14 mouse cellular contexts compared by ENCODE assay signal in the genomic region with DNA sequence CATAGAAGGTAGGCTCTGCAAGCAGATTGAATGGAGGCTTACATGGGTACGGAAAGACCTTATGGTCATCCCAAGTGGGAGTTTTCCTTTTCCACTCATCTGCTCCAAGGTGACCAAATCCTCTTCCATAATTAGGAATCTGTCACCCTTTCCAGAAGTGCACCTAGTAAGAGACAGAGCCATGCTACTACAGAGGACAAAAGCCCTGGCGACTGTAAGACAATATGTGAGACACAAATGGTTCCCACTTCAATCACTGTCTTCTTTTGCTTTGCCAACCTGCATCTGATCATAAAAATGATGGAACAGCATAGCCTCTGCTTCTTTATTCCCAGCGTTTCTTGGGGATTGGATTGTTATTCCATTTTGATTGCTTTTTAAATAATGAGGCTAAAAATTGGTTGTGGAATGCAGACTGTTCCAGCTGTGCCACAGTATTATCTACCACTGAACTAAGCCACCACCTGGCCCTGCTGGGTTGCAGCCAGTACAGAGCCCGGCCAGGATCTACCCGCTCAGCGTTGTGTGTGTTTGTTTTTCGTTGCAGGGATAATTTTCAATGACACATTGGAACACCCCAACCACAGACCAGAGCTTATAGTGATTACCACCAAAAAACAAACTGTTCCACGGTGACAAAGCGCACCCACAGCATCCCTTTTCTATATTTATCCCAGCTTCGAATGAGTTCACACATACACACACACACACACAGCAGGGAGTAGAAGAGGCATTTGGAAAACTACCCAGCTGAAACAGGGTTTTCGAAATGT.
DNase-seq lines count a peak whose midpoint lies in the region; ATAC-seq and TF ChIP-seq lines count a peak whose summit lies in the region.
"Had no signal": no experiment of that assay in that cellular context is flagged by ENCODE, and none has a peak within 500 bp of the region (broad histone marks: within the 10 kb centered on the region; RNA-seq: fewer than 3 reads in every experiment).

No protein-coding gene starts in this region.

- no peaks in the 10 kb centered on the region for H3K4me1 ChIP-seq in forebrain, postnatal 0 days (ENCODE audit: insufficient read depth)
- no peaks in the 10 kb centered on the region for H3K4me1 ChIP-seq in forebrain, embryonic 12.5 days
- H3K4me1 ChIP-seq: embryonic facial prominence, embryonic 13.5 days; heart, embryonic 12.5 days had no signal

- H3K36me3 ChIP-seq in forebrain, postnatal 0 days (ENCODE audit: insufficient read depth): no peaks in the 10 kb centered on the region
- no peaks in the 10 kb centered on the region for H3K36me3 ChIP-seq in forebrain, embryonic 12.5 days (replicated peaks)
- H3K36me3 ChIP-seq: embryonic facial prominence, embryonic 13.5 days; heart, embryonic 12.5 days had no signal

- ATAC-seq in forebrain, postnatal 0 days: peak; percentile 64
- ATAC-seq in forebrain, embryonic 12.5 days (ENCODE audit: low FRiP score): no peak
- ATAC-seq: intestine, embryonic 16.5 days had no signal

- H3K4me3 ChIP-seq in forebrain, postnatal 0 days (ENCODE audit: low read depth, low read length): no peak overlapping the region
- no peak overlapping the region for H3K4me3 ChIP-seq in forebrain, embryonic 12.5 days (replicated peaks)
- H3K4me3 ChIP-seq: embryonic facial prominence, embryonic 13.5 days; heart, embryonic 12.5 days had no signal

- no peaks in the 10 kb centered on the region for H3K9me3 ChIP-seq in forebrain, postnatal 0 days (ENCODE audit: low read length)
- H3K9me3 ChIP-seq in forebrain, embryonic 12.5 days: no peaks in the 10 kb centered on the region
- H3K9me3 ChIP-seq: embryonic facial prominence, embryonic 13.5 days; heart, embryonic 12.5 days had no signal

- no peak for TF ChIP-seq CTCF in forebrain, postnatal 0 days (IDR thresholded peaks at IDR 0.05; ENCODE audit: low read depth)

- no peak overlapping the region for H3K9ac ChIP-seq in forebrain, postnatal 0 days
- no peak overlapping the region for H3K9ac ChIP-seq in forebrain, embryonic 12.5 days
- H3K9ac ChIP-seq: embryonic facial prominence, embryonic 13.5 days; heart, embryonic 12.5 days had no signal

- intact Hi-C loops in left cerebral cortex, postnatal 14 days (cut with DNase I): no loop called here

- peak; percentile 2 for DNase-seq in forebrain, postnatal 0 days
- peak; percentile 4 for DNase-seq in retina, adult 2 months (ENCODE audit: low read depth, low spot score)
- DNase-seq in retina, postnatal 1 day: no peak
- peak; percentile 4 to 52 for DNase-seq in left cerebral cortex, postnatal 14 days (ENCODE audit: low spot score in 2 of 2)
- no peak for DNase-seq in testis, postnatal 10 days (ENCODE audit: low spot score)
- no peak for DNase-seq in gastrocnemius, postnatal 25 days
- no peak for DNase-seq in kidney, postnatal 25 days
- DNase-seq: lung, adult 18-20 months; thymus, adult 2 months had no signal

- H3K4me2 ChIP-seq in forebrain, postnatal 0 days (ENCODE audit: low read depth): no peak overlapping the region
- no peak overlapping the region for H3K4me2 ChIP-seq in forebrain, embryonic 12.5 days
- H3K4me2 ChIP-seq: embryonic facial prominence, embryonic 13.5 days; heart, embryonic 12.5 days had no signal

- 55% methylated on average over 11 of the region's 11 CpGs for WGBS in forebrain, postnatal 0 days
- WGBS in forebrain, embryonic 12.5 days: 82% methylated on average over 11 of the region's 11 CpGs

- no peaks in the 10 kb centered on the region for H3K27me3 ChIP-seq in forebrain, postnatal 0 days (ENCODE audit: insufficient read depth, low read length)
- no peaks in the 10 kb centered on the region for H3K27me3 ChIP-seq in forebrain, embryonic 12.5 days
- H3K27me3 ChIP-seq: CH12.LX; embryonic facial prominence, embryonic 13.5 days; heart, embryonic 12.5 days had no signal

- H3K27ac ChIP-seq in forebrain, postnatal 0 days (ENCODE audit: low read depth, low read length): no peak overlapping the region
- H3K27ac ChIP-seq in forebrain, embryonic 12.5 days: no peak overlapping the region
- H3K27ac ChIP-seq: embryonic facial prominence, embryonic 13.5 days had no signal

Comparison
In these comparisons a context has a peak if more than half of its experiments do, and no peak if none do; other contexts are left out.
1. DNase-seq: peak in forebrain, postnatal 0 days (single experiment), retina, adult 2 months (single experiment) and left cerebral cortex, postnatal 14 days (2 of 2); none in retina, postnatal 1 day (single experiment), testis, postnatal 10 days (single experiment), gastrocnemius, postnatal 25 days (single experiment) and kidney, postnatal 25 days (0 of 2).